Comparison of ENCODE assay signal across 29 mouse cellular contexts in genomic region chr7:83516295-83516694, GRCm38 (mm10).
DNase-seq lines count a peak whose midpoint lies in the region; ATAC-seq lines count a peak whose summit lies in the region.
"Had no signal": no experiment of that assay in that cellular context is flagged by ENCODE, and none has a peak within 500 bp of the region (broad histone marks: within the 10 kb centered on the region; RNA-seq: fewer than 3 reads in every experiment).

No protein-coding gene starts in this region.

- H3K27ac ChIP-seq in stomach, embryonic 16.5 days (ENCODE audit: low read length): peak overlapping the region; percentile 67
- H3K27ac ChIP-seq: embryonic facial prominence, embryonic 13.5 days; gastrocnemius, adult 2 months; heart, adult 2 months; hindbrain, embryonic 10.5 days; hindbrain, embryonic 15.5 days; limb, embryonic 12.5 days; liver, embryonic 15.5 days had no signal

- DNase-seq in left cerebral cortex, postnatal 14 days (ENCODE audit: low spot score in 2 of 2): peak; percentile 7 to 15
- DNase-seq in left cerebral cortex, adult 8-10 months (ENCODE audit: low spot score in 2 of 2): no peak
- DNase-seq in lung, postnatal 36 days: peak; percentile 16
- DNase-seq in lung, postnatal 10 days: no peak
- peak; percentile 29 for DNase-seq in brain, adult 2 months (ENCODE audit: low read depth, low spot score)
- no peak for DNase-seq in testis, postnatal 10 days (ENCODE audit: low spot score)
- DNase-seq: adrenal gland, postnatal 14 days; cerebellum, adult 11-12 months; cerebellum, adult 9-11 months; embryo, embryonic 11 days; gastrocnemius, adult 2 months; gastrocnemius, postnatal 36 days; heart, adult 2 months; kidney, adult 2 months; kidney, postnatal 4 days; layer of hippocampus, adult 9-11 months; midbrain, embryonic 14.5 days; right cerebral cortex, postnatal 14 days had no signal

- no peaks in the 10 kb centered on the region for H3K27me3 ChIP-seq in stomach, embryonic 16.5 days (ENCODE audit: control insufficient read depth, insufficient read depth, low read length)
- H3K27me3 ChIP-seq: embryonic facial prominence, embryonic 13.5 days; heart, embryonic 12.5 days; hindbrain, embryonic 15.5 days; limb, embryonic 12.5 days; liver, embryonic 15.5 days had no signal

- no peaks in the 10 kb centered on the region for H3K36me3 ChIP-seq in stomach, embryonic 16.5 days (ENCODE audit: control insufficient read depth, insufficient read depth, low read length)
- H3K36me3 ChIP-seq: embryonic facial prominence, embryonic 13.5 days; heart, embryonic 12.5 days; hindbrain, embryonic 10.5 days; hindbrain, embryonic 15.5 days; limb, embryonic 12.5 days; liver, embryonic 15.5 days had no signal

- WGBS in stomach, embryonic 16.5 days: 21% methylated on average over 4 of the region's 4 CpGs

- ATAC-seq in stomach, embryonic 16.5 days (ENCODE audit: insufficient read depth, low FRiP score): no peak; the same call in 1 of the 2 replicates
- ATAC-seq: CD4-positive, CD25-positive, alpha-beta regulatory T cell, adult 4 months; forebrain, embryonic 16.5 days; inflammation-experienced regulatory T-cells, adult 6 months had no signal

- H3K9me3 ChIP-seq in stomach, embryonic 16.5 days (replicated peaks; ENCODE audit: control insufficient read depth, low read length): no peaks in the 10 kb centered on the region
- H3K9me3 ChIP-seq: embryonic facial prominence, embryonic 13.5 days; hindbrain, embryonic 10.5 days; hindbrain, embryonic 15.5 days; liver, embryonic 15.5 days had no signal

- no peaks in the 10 kb centered on the region for H3K4me1 ChIP-seq in stomach, embryonic 16.5 days (ENCODE audit: control insufficient read depth, insufficient read depth, low read length)
- H3K4me1 ChIP-seq: heart, embryonic 12.5 days; hindbrain, embryonic 15.5 days; liver, embryonic 15.5 days had no signal

- no peak overlapping the region for H3K4me2 ChIP-seq in stomach, embryonic 16.5 days (ENCODE audit: low read depth, low read length)
- H3K4me2 ChIP-seq: embryonic facial prominence, embryonic 13.5 days; heart, embryonic 12.5 days; hindbrain, embryonic 15.5 days; limb, embryonic 12.5 days; liver, embryonic 15.5 days had no signal

- H3K9ac ChIP-seq in stomach, embryonic 16.5 days (ENCODE audit: low read length): no peak overlapping the region
- H3K9ac ChIP-seq: embryonic facial prominence, embryonic 13.5 days; heart, embryonic 12.5 days; hindbrain, embryonic 15.5 days; limb, embryonic 12.5 days; liver, embryonic 15.5 days had no signal

- H3K4me3 ChIP-seq in stomach, embryonic 16.5 days (replicated peaks; ENCODE audit: low read length): no peak overlapping the region
- H3K4me3 ChIP-seq: embryonic facial prominence, embryonic 13.5 days; erythroblast, embryonic 14.5 days; gastrocnemius, adult 2 months; heart, adult 2 months; heart, embryonic 12.5 days; hindbrain, embryonic 10.5 days; hindbrain, embryonic 15.5 days; limb, embryonic 12.5 days; liver, embryonic 15.5 days had no signal

- intact Hi-C loops in left cerebral cortex, postnatal 14 days (cut with DNase I): no loop called here

Comparison
In these comparisons a context has a peak if more than half of its experiments do, and no peak if none do; other contexts are left out.
1. DNase-seq: peak in left cerebral cortex, postnatal 14 days (2 of 2), lung, postnatal 36 days (single experiment) and brain, adult 2 months (single experiment); none in left cerebral cortex, adult 8-10 months (0 of 2), lung, postnatal 10 days (single experiment) and testis, postnatal 10 days (single experiment).